Mouse (Mus musculus) embryonic fibroblast, embryonic 13.5 days (primary cell): Measurements from ENCODE around the gene Cyp17a1.

Experiments used
- CTCF ChIP-seq: IDR thresholded peaks from 2 replicates; pipeline ENCODE4 v1.5.1; 2011; ENCODE audit warnings: mild to moderate bottlenecking, control low read depth, low read length, moderate library complexity, borderline replicate concordance; ENCODE audit not compliant: insufficient read depth
- POLR2A ChIP-seq: IDR thresholded peaks from 2 replicates; pipeline ENCODE4 v1.6.1; 2011; ENCODE audit warnings: low read depth, mild to moderate bottlenecking, control low read depth, low read length, moderate library complexity

- TF ChIP-seq CTCF = no peak
- no peak for TF ChIP-seq POLR2A
Observed at GRCm38 (mm10) chr19:46618322-46618721, 54.6 kb downstream of the Cyp17a1 start.
